Mouse (Mus musculus): ENCODE data around the gene Stxbp3. TPM values are rescaled to one million over a fixed set of nuclear protein-coding genes. Genes with fewer than 3 reads are reported as not detected.

The Stxbp3 gene
- total RNA-seq (2012; rRNA removed), result 19.2 and 32.2 TPM in 2 replicates
- 10 to 100 TPM in 1 of 2 experiments, not detected in 1; 15.9 TPM for polyA plus RNA-seq (2012; ENCODE audit: insufficient read depth in 1 of 2, insufficient read length in 2 of 2, low read depth in 1 of 2, low replicate concordance in 2 of 2, missing spikeins in 1 of 2)

DNA sequence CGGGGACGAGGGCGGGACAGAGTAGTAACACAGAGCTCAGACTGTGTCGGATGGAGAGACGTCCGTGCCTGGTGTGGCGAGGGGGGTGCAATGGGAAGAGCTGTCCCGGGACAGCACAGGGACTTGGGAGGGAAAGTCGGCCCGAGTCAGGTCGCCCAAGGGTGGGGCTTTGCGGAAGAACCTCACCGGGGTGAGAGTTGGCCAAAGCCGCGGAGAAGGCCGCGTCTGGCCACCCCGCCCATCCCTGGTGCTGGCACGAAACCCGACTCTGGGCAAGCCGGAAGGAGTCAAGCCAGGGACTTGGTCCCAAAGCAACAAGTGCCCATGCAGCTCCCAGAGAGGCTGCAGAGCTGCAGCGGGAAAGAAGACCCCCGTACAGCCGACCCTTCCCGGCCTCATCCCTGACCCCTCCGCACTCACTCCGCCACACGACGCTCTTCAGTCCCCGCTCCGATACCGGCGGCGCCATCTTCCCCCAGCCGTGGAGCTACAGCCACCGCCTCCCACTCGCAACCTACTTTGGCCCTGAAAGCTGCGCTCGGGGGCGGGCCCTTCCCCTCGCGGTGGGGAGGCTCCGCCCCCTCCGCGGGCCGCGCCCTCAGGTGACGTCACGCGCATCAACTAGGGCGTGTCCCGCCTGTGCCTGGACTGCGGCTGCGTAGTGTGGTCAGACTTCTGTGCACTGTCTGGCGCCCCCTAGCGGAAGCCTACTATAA lies at the start of gene Stxbp3:
Gene Stxbp3 (minus strand): TSS at position 527 of the 716 bp plus-strand sequence.
- H3K9ac ChIP-seq (ENCODE audit: control insufficient read depth, low read depth, low read length, poor library complexity, severe bottlenecking), result peak within 1 kb of the TSS; percentile 83
- peaks cover 0 to 28% of the 10 kb centered on the region in 2 experiments; a peak in 3 of 4 replicates for H3K36me3 ChIP-seq (ENCODE audit: control insufficient read depth in 1 of 2, insufficient read depth in 2 of 2, low read length in 2 of 2)
- no peaks in the 10 kb centered on the region for H3K9me3 ChIP-seq (replicated peaks; ENCODE audit: insufficient read depth, low read length)
- peaks cover 4 to 5% of the 10 kb centered on the region in 2 experiments; a peak in 3 of 4 replicates for H3K27me3 ChIP-seq (ENCODE audit: control insufficient read depth in 1 of 2, insufficient read depth in 2 of 2, low read length in 2 of 2)
- H3K4me3 ChIP-seq (ENCODE audit: control insufficient read depth in 1 of 2, insufficient read depth in 1 of 2, low read depth in 2 of 2, low read length in 2 of 2), result peak within 1 kb of the TSS; percentile 87 to 93
- peaks cover 25% of the 10 kb centered on the region for H3K79me2 ChIP-seq (ENCODE audit: control insufficient read depth, insufficient read depth, low read length, poor library complexity)
- peaks cover 14 to 17% of the 10 kb centered on the region in 2 experiments for H3K4me1 ChIP-seq (ENCODE audit: control insufficient read depth in 1 of 2, insufficient read depth in 2 of 2, low read length in 2 of 2)
- peak within 1 kb of the TSS; percentile 65 for H3K27ac ChIP-seq (ENCODE audit: control insufficient read depth, low read depth, low read length)
- DNase-seq (ENCODE audit: low read depth, low spot score), result peak; percentile 96
- TF ChIP-seq POLR2AphosphoS5 (IDR thresholded peaks at IDR 0.05; ENCODE audit: borderline replicate concordance, low read depth, low read length), result 0 out of 2 replicates have a peak, but pooled peaks have one; percentile 51
- TF ChIP-seq CTCF (IDR thresholded peaks at IDR 0.05 in 2 of 3, conservative IDR thresholded peaks at IDR 0.05 in 1 of 3; ENCODE audit: control insufficient read depth in 1 of 3, insufficient read depth in 1 of 3, low read depth in 2 of 3, low read length in 3 of 3, poor library complexity in 1 of 3, severe bottlenecking in 1 of 3), result peak in 2 of 3 experiments; percentile 91 to 96; a peak in 5 of 6 replicates
- peak; percentile 14; the same call in 1 of the 2 replicates for TF ChIP-seq ZNF384 (IDR thresholded peaks at IDR 0.05; ENCODE audit: low read depth, low read length)
- TF ChIP-seq NRF1 (IDR thresholded peaks at IDR 0.05; ENCODE audit: insufficient read depth, low read depth, low read length, poor library complexity, severe bottlenecking), result peak; percentile 84
- no peak for TF ChIP-seq JUND (IDR thresholded peaks at IDR 0.05; ENCODE audit: low read depth, low read length)
- TF ChIP-seq RCOR1 (IDR thresholded peaks at IDR 0.05; ENCODE audit: low read depth, low read length), result no peak
- TF ChIP-seq NELFE (IDR thresholded peaks at IDR 0.05; ENCODE audit: low read depth, low read length), result peak; percentile 84
- no peak for TF ChIP-seq MAFK (IDR thresholded peaks at IDR 0.05; ENCODE audit: borderline replicate concordance, low read depth, low read length)
- TF ChIP-seq SIN3A (IDR thresholded peaks at IDR 0.05; ENCODE audit: low read length), result peak; percentile 65; the same call in 1 of the 2 replicates
- no peak for TF ChIP-seq CHD1 (IDR thresholded peaks at IDR 0.05; ENCODE audit: low read depth, low read length)
- peak; percentile 57; the same call in 1 of the 2 replicates for TF ChIP-seq SMC3 (IDR thresholded peaks at IDR 0.05; ENCODE audit: low read depth, low read length)
- TF ChIP-seq TAL1 (IDR thresholded peaks at IDR 0.05; ENCODE audit: low read length), result no peak
- TF ChIP-seq CHD2 (IDR thresholded peaks at IDR 0.05; ENCODE audit: low read length), result no peak
- peak; percentile 72 for TF ChIP-seq HCFC1 (IDR thresholded peaks at IDR 0.05; ENCODE audit: low read depth, low read length)
- TF ChIP-seq MAZ (IDR thresholded peaks at IDR 0.05; ENCODE audit: low read depth, low read length), result peak; percentile 29; the same call in 1 of the 2 replicates
- TF ChIP-seq ZC3H11A (IDR thresholded peaks at IDR 0.05; ENCODE audit: low read depth, low read length), result no peak
- TF ChIP-seq TCF12 (IDR thresholded peaks at IDR 0.05; ENCODE audit: low read depth, low read length), result peak; percentile 58; the same call in 1 of the 2 replicates
- TF ChIP-seq USF2 (IDR thresholded peaks at IDR 0.05; ENCODE audit: borderline replicate concordance in 1 of 2, insufficient read depth in 1 of 2, low read depth in 1 of 2, low read length in 2 of 2), result no peak
- peak; percentile 32; the same call in 1 of the 2 replicates for TF ChIP-seq MXI1 (IDR thresholded peaks at IDR 0.05; ENCODE audit: low read depth, low read length)
- TF ChIP-seq E2F4 (IDR thresholded peaks at IDR 0.05; ENCODE audit: borderline replicate concordance, low read depth, low read length), result no peak
- peak; percentile 50; the same call in 1 of the 2 replicates for TF ChIP-seq POLR2AphosphoS2 (IDR thresholded peaks at IDR 0.05; ENCODE audit: low read length)
- TF ChIP-seq GATA1 (IDR thresholded peaks at IDR 0.05; ENCODE audit: low read depth, low read length), result no peak
- TF ChIP-seq TBP (IDR thresholded peaks at IDR 0.05; ENCODE audit: low read depth, low read length), result peak; percentile 48
- TF ChIP-seq UBTF (IDR thresholded peaks at IDR 0.05; ENCODE audit: borderline replicate concordance, insufficient read depth, low read depth, low read length), result 0 out of 2 replicates have a peak, but pooled peaks have one; percentile 69
- no peak for TF ChIP-seq MEF2A (IDR thresholded peaks at IDR 0.05; ENCODE audit: extremely low read depth, insufficient replicate concordance, low read depth, low read length, poor library complexity, severe bottlenecking)
- TF ChIP-seq POLR2A (IDR thresholded peaks at IDR 0.05; ENCODE audit: control insufficient read depth in 1 of 2, insufficient read depth in 1 of 2, low read depth in 1 of 2, low read length in 2 of 2, poor library complexity in 1 of 2), result peak; percentile 62 to 89; a peak in 3 of 4 replicates
- no peak for TF ChIP-seq MYC (IDR thresholded peaks at IDR 0.05; ENCODE audit: low read depth, low read length)
- TF ChIP-seq ZKSCAN1 (IDR thresholded peaks at IDR 0.05; ENCODE audit: low read depth, low read length), result no peak
- TF ChIP-seq BHLHE40 (IDR thresholded peaks at IDR 0.05; ENCODE audit: borderline replicate concordance, low read depth, low read length), result no peak
- TF ChIP-seq GABPA (IDR thresholded peaks at IDR 0.05; ENCODE audit: low read depth, low read length), result no peak
- no peak; the same call in 1 of the 2 replicates for TF ChIP-seq MAX (IDR thresholded peaks at IDR 0.05; ENCODE audit: low read length)
- 0 out of 2 replicates have a peak, but pooled peaks have one; percentile 45 for TF ChIP-seq ETS1 (IDR thresholded peaks at IDR 0.05; ENCODE audit: low read depth, low read length)
- no peak; the same call in 1 of the 2 replicates for TF ChIP-seq ZMIZ1 (IDR thresholded peaks at IDR 0.05; ENCODE audit: low read depth, low read length)
- TF ChIP-seq USF1 (IDR thresholded peaks at IDR 0.05; ENCODE audit: low read depth, low read length), result peak; percentile 48; the same call in 1 of the 2 replicates
